Mouse (Mus musculus) heart, adult 2 months (tissue): ENCODE results near the gene Kcns1.

Source experiments
- CTCF ChIP-seq: fragments of 200-600 bp; IDR thresholded peaks from 2 replicates; pipeline ENCODE4 v1.8.1; 2022; ENCODE audit warnings: antibody characterized with exemption, mild to moderate bottlenecking, moderate library complexity
- EP300 ChIP-seq: fragments of 200-500 bp; IDR thresholded peaks from 2 replicates; pipeline ENCODE4 v1.6.1; 2011; ENCODE audit warnings: low read depth, low read length, control low read depth; ENCODE audit not compliant: insufficient read depth
- POLR2A ChIP-seq: fragments of 200-500 bp; IDR thresholded peaks from 2 replicates; pipeline ENCODE4 v1.6.1; 2011; ENCODE audit warnings: mild to moderate bottlenecking, low read depth, low read length, control low read depth; ENCODE audit not compliant: insufficient read depth

- TF ChIP-seq POLR2A (no peak), CTCF (no peak), EP300 (no peak)
These were observed 12.1 kb downstream of the Kcns1 start for GRCm38 (mm10) chr2:164158838-164159237.
